Mouse (Mus musculus) inflammation-experienced regulatory T-cells, adult 6 months (primary cell): ENCODE results near the gene Ntm. TPM values are rescaled to one million over a fixed set of nuclear protein-coding genes. Genes with fewer than 3 reads are reported as not detected.

ENCODE experiments used
- ATAC-seq: one replicate; pipeline ENCODE4 v1.8.0; 2017
- polyA plus RNA-seq, 3 experiments: library from polyadenylated mRNA; unstranded; fragments of 100-300 nt; shearing (Covaris generic); gene quantifications; one replicate each; pipeline ENCODE4 v1.2.1; 2017

Gene Ntm
- polyA plus RNA-seq, 3 experiments from 2014 or later, result not detected

- ATAC-seq, result no peak
Measured at GRCm38 (mm10) chr9:29115337-29115736, 847.6 kb downstream of the Ntm start.

- ATAC-seq, result no peak
Measured at GRCm38 (mm10) chr9:29106771-29107170, 856.2 kb downstream of the Ntm start.

- no peak for ATAC-seq
Measured at GRCm38 (mm10) chr9:29104442-29104841, 858.5 kb downstream of the Ntm start.

GRCm38 (mm10) chr9:29103993-29104392, 858.9 kb downstream of the Ntm start:
- ATAC-seq, result no peak

- no peak for ATAC-seq
Measured at GRCm38 (mm10) chr9:29100624-29101023, 862.3 kb downstream of the Ntm start.

- no peak for ATAC-seq
Measured at GRCm38 (mm10) chr9:29092443-29092842, 870.5 kb downstream of the Ntm start.

GRCm38 (mm10) chr9:29088657-29089056, 874.3 kb downstream of the Ntm start:
- no peak for ATAC-seq

GRCm38 (mm10) chr9:29087656-29088055, 875.3 kb downstream of the Ntm start:
- no peak for ATAC-seq

GRCm38 (mm10) chr9:29087171-29087570, 875.8 kb downstream of the Ntm start:
- ATAC-seq, result no peak

GRCm38 (mm10) chr9:29075924-29076577, 886.9 kb downstream of the Ntm start:
- ATAC-seq, result no peak

- ATAC-seq, result no peak
Measured at GRCm38 (mm10) chr9:29075243-29075642, 887.7 kb downstream of the Ntm start.

GRCm38 (mm10) chr9:29074494-29074893, 888.4 kb downstream of the Ntm start:
- ATAC-seq, result no peak

GRCm38 (mm10) chr9:29071997-29072396, 890.9 kb downstream of the Ntm start:
- ATAC-seq, result no peak

GRCm38 (mm10) chr9:29067572-29067971, 895.4 kb downstream of the Ntm start:
- ATAC-seq, result no peak

- no peak for ATAC-seq
Measured at GRCm38 (mm10) chr9:29060293-29060692, 902.6 kb downstream of the Ntm start.

GRCm38 (mm10) chr9:29058811-29059210, 904.1 kb downstream of the Ntm start:
- no peak for ATAC-seq

- ATAC-seq, result no peak
Measured at GRCm38 (mm10) chr9:29055637-29056036, 907.3 kb downstream of the Ntm start.

GRCm38 (mm10) chr9:29036466-29036865, 926.5 kb downstream of the Ntm start:
- no peak for ATAC-seq

GRCm38 (mm10) chr9:29036058-29036457, 926.9 kb downstream of the Ntm start:
- ATAC-seq, result no peak

- no peak for ATAC-seq
Measured at GRCm38 (mm10) chr9:29026410-29026809, 936.5 kb downstream of the Ntm start.

- no peak for ATAC-seq
Measured at GRCm38 (mm10) chr9:29025603-29026002, 937.3 kb downstream of the Ntm start.

- no peak for ATAC-seq
Measured at GRCm38 (mm10) chr9:29025104-29025503, 937.8 kb downstream of the Ntm start.

- no peak for ATAC-seq
Measured at GRCm38 (mm10) chr9:29016879-29017278, 946.1 kb downstream of the Ntm start.

- ATAC-seq, result no peak
Measured at GRCm38 (mm10) chr9:29013881-29014280, 949.1 kb downstream of the Ntm start.

GRCm38 (mm10) chr9:29012541-29012940, 950.4 kb downstream of the Ntm start:
- ATAC-seq, result no peak
